Mouse (Mus musculus) CH12.LX (cell line): ENCODE results near the gene Gm13889.

Experiments
- BHLHE40 ChIP-seq: IDR thresholded peaks from 2 replicates; pipeline ENCODE4 v1.6.1; 2011; ENCODE audit warnings: mild to moderate bottlenecking, low read depth, low read length, improper control_type of control experiment
- CTCF ChIP-seq, 2 experiments: IDR thresholded peaks in 1 of 2; conservative IDR thresholded peaks in 1 of 2; 2 replicates each; pipeline ENCODE4 v1.5.1; 2011 to 2012; ENCODE audit warnings: low read depth in 2 of 2, low read length in 2 of 2, improper control_type of control experiment in 1 of 2, inconsistent platforms in 1 of 2, mild to moderate bottlenecking in 1 of 2, moderate library complexity in 1 of 2
- EP300 ChIP-seq: IDR thresholded peaks from 2 replicates; pipeline ENCODE4 v1.6.1; 2011; ENCODE audit warnings: low read length, improper control_type of control experiment
- HCFC1 ChIP-seq: IDR thresholded peaks from 2 replicates; pipeline ENCODE4 v1.6.1; 2012; ENCODE audit warnings: low read depth, mild to moderate bottlenecking, inconsistent platforms, low read length, improper control_type of control experiment
- KAT2A ChIP-seq: IDR thresholded peaks from 2 replicates; pipeline ENCODE4 v1.6.1; 2012; ENCODE audit warnings: low read length, improper control_type of control experiment, inconsistent platforms; ENCODE audit not compliant: insufficient replicate concordance
- MAX ChIP-seq: IDR thresholded peaks from 2 replicates; pipeline ENCODE4 v1.6.1; 2011; ENCODE audit warnings: low read length, improper control_type of control experiment
- MAZ ChIP-seq: IDR thresholded peaks from 2 replicates; pipeline ENCODE4 v1.6.1; 2012; ENCODE audit warnings: low read depth, mild to moderate bottlenecking, inconsistent platforms, low read length, improper control_type of control experiment, moderate library complexity
- MXI1 ChIP-seq: IDR thresholded peaks from 2 replicates; pipeline ENCODE4 v1.6.1; 2011; ENCODE audit warnings: mild to moderate bottlenecking, low read depth, low read length, improper control_type of control experiment
- POLR2A ChIP-seq: IDR thresholded peaks from 2 replicates; pipeline ENCODE4 v1.6.1; 2011; ENCODE audit warnings: low read depth, mild to moderate bottlenecking, improper control_type of control experiment, low read length
- SMC3 ChIP-seq: IDR thresholded peaks from 2 replicates; pipeline ENCODE4 v1.6.1; 2011; ENCODE audit warnings: low read depth, low read length, improper control_type of control experiment
- UBTF ChIP-seq: IDR thresholded peaks from 2 replicates; pipeline ENCODE4 v1.6.1; 2012; ENCODE audit warnings: low read depth, mild to moderate bottlenecking, inconsistent platforms, low read length, improper control_type of control experiment, moderate library complexity
- ZNF384 ChIP-seq: IDR thresholded peaks from 2 replicates; pipeline ENCODE4 v1.6.1; 2012; ENCODE audit warnings: low read depth, low read length, improper control_type of control experiment, inconsistent platforms

- TF ChIP-seq ZNF384 (no peak), HCFC1 (no peak), CTCF (conservative IDR thresholded peaks at IDR 0.05 in 1 of 2, IDR thresholded peaks at IDR 0.05 in 1 of 2; ENCODE audit: low read depth in 2 of 2, low read length in 2 of 2) (no peak), POLR2A (no peak), BHLHE40 (no peak), MAZ (no peak), UBTF (no peak), MXI1 (no peak), EP300 (no peak), KAT2A (no peak), SMC3 (no peak), MAX (no peak)
Observed at GRCm38 (mm10) chr2:93906316-93906715, 50.7 kb downstream of the Gm13889 start.
